Mouse (Mus musculus) skeletal muscle tissue, adult 2 months (tissue): ENCODE data around the gene Denr.

Source experiments
- DNase-seq: peaks from one replicate; pipeline ENCODE4 v3.0.0-alpha.2; 2012; ENCODE audit warnings: low read depth, low spot score

Denr gene

DNA sequence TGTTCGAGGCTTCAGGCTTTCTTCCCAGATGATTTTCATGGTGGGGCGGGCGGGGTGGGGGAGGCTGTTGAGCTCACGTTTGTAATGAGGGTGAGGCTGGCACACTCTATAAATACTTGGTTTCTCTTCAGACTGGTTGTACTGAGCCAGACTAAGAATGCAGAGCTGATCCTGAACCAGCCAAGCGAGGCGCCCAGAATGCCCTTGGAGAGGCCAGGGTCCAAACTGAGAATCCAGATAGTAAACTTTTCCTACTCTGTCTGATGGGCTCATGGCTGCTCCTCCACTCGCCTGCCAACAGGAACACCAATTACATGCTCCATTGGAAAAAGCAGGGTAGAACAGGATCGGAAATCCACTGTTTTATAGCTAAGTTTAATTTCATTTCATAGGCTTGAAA lies 62.2 kb downstream of the Denr start:
- no peak for DNase-seq

- DNase-seq = no peak
Measured at GRCm38 (mm10) chr5:123970576-123970975, 63.6 kb downstream of the Denr start.

DNA sequence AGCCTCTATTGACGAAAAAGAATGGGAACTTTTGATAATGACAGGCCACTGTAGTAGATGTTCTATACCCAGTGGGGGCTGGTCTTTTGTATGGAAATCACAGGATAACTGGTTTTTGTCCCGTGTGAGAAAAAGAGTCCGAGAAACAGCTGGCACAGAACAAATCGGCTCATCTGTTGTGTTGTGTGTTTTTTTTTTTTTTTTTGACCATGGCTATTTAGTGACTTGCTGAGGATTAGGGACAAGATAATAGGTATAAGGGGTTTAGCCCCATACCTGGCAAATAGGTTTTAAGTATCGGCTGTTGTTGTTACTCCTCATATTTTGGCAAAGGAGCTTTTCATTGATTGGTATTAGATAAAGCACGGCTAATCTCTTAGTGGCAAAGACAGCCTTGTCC lies 65.5 kb downstream of the Denr start:
- no peak for DNase-seq

DNA sequence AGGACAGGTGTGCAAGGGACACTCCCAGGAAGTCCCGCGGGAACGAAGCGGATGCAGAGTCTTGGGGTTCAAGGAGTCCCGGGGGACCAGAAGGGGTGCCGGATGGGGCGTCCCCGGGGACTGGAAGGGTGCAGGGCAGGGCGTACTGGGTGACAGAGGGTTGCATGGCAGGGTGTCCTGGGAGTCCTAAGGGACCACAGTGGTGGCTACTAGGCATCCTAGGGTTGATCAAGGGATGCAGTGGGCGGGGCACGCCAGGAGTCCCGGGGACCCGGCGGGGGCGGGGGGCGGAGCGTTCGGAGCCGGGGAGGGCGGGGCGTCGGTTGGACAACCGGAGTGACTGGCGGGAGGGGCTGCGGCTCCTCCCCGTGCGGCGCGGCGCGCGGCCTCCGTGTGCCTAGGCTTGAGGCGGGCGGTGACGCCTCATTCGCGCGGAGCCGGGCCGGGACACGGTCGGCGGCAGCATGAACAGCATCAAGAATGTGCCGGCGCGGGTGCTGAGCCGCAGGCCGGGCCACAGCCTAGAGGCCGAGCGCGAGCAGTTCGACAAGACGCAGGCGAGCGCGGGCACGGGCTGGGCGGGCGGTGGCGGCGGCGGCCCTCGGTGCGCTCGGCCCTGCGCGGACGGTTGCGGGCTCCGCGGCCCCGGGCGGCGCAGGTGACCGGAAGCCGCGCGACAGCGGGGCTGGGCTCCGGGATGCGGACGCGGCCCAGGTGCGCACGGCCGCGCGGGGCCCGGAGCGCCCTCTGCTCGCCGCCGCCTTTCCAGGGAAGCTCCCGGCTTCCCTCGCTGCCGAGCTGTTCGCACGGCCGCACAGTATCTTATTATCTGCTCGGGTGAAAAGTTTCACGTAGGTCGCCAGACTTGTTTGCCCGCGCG lies 66.6 kb downstream of the Denr start, which contains the start of gene Hip1r:
Gene Hip1r (plus strand): TSS at position 330 of the 880 bp plus-strand sequence.
- DNase-seq = peak; percentile 25

GRCm38 (mm10) chr5:123974179-123974485 lies 67.2 kb downstream of the Denr start:
- no peak for DNase-seq

DNA sequence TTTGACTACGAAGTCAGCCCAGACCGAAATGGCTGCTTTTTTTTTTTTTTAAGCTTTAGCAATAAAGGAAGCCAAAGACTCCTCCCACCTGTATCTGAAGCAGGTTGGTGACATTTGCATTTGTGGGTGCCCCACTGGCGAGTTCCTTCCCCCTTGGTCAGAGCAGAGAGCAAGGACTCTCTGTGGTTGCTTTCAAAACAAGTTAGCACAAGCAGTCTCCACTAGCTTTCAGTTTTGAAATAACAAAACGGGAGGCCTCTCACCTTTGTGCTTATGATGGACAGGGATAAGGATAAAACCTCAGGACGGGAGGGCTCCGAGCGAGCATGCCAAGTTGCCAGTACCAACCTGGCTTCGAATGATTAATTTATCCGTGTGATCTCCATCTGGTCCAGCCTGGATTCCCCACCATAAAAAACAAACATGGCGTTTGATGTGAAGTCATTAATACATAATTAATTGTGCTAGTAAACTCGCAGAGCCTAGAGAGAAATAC lies 67.7 kb downstream of the Denr start:
- DNase-seq = peak; percentile 35

DNA sequence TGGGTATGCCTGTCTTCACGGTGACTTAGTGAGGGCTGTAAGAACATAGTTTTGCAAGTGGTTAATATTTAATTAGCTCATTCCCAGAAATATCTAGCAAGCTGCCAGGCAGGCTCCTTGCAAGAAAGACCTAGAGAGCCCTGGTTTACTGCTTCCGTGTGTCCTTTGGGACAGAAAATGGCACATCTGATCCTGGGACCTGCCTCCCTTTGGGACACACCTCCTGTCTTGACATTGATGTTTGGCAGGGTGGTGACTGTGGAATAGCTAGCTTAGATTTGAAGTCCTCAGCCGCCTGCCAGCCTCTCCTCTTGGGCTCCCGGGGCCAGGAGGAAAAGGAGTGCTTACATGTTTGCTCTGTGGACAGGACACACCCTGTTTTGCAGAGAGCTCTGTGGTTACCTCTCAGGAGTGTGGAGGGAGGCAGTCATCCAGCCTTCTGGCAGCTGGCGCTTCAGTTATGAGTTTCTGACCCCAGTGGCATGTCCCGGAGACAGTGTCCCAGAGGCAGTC lies 68.7 kb downstream of the Denr start:
- no peak for DNase-seq

- DNase-seq = no peak
Measured at GRCm38 (mm10) chr5:123977231-123977630, 70.3 kb downstream of the Denr start.

DNA sequence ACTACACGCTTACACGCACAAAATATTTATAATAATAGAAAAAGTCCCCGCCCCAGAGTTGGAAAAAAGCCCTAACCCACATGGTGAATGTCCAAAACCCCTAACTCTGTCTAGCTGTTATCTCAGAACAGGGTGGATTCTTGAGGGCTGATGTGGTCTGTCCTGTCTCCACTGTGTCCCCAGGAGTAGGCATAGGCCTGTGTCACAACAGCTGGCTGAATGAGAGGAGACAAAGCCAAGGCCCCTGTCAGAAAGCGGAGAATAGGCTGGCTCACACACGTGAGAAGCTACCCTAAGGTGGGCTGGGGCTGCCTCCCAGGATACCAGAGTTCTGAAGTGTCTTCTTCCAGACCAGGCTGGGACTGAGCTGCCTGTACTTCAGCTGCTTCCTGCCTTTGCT lies 71.2 kb downstream of the Denr start:
- DNase-seq = no peak
